Mouse (Mus musculus): ENCODE data around the gene Pex10. TPM values are rescaled to one million over a fixed set of nuclear protein-coding genes. Genes with fewer than 3 reads are reported as not detected.
A peak's percentile ranks its signal among the peaks of the same experiment; 100 is the strongest.

Gene Pex10
- polyA plus RNA-seq, 1 experiment from 2014 or later = 26.3 TPM

GRCm38 (mm10) chr4:155024170-155025010, 42.4 kb upstream of the Pex10 start:
- WGBS = 84% methylated on average over 11 of the region's 11 CpGs

GRCm38 (mm10) chr4:155033115-155033514, 33.7 kb upstream of the Pex10 start:
- Histone ChIP-seq H3K27me3 (ENCODE audit: insufficient read depth, low read length) (peaks cover 9% of the 10 kb centered on the region), H3K4me1 (ENCODE audit: insufficient read depth, low read length) (no peaks in the 10 kb centered on the region), H3K9me3 (ENCODE audit: low read length) (no peaks in the 10 kb centered on the region), H3K4me2 (replicated peaks; ENCODE audit: low read depth, low read length) (no peak overlapping the region), H3K4me3 (ENCODE audit: low read length) (no peak overlapping the region), H3K27ac (ENCODE audit: low read length) (no peak overlapping the region), H3K36me3 (ENCODE audit: insufficient read depth, low read length) (no peaks in the 10 kb centered on the region), H3K9ac (replicated peaks; ENCODE audit: low read length) (no peak overlapping the region)
- no peak for ATAC-seq (ENCODE audit: low FRiP score, low TSS enrichment)
- 38% methylated on average over 6 of the region's 6 CpGs for WGBS

More at GRCm38 (mm10) chr4:155024170-155025010, 42.4 kb upstream of the Pex10 start:
- no peak for ATAC-seq (ENCODE audit: low FRiP score, low TSS enrichment)
- no peak overlapping the region for H3K27ac ChIP-seq (ENCODE audit: low read length)
- H3K4me3 ChIP-seq (ENCODE audit: low read length) = no peak overlapping the region
- H3K4me2 ChIP-seq (replicated peaks; ENCODE audit: low read depth, low read length) = no peak overlapping the region
- peaks cover 4% of the 10 kb centered on the region; the same call in 1 of the 2 replicates for H3K4me1 ChIP-seq (ENCODE audit: insufficient read depth, low read length)
- H3K36me3 ChIP-seq (ENCODE audit: insufficient read depth, low read length) = no peaks in the 10 kb centered on the region
- H3K9ac ChIP-seq (replicated peaks; ENCODE audit: low read length) = no peak overlapping the region
- no peaks in the 10 kb centered on the region for H3K9me3 ChIP-seq (ENCODE audit: low read length)
- no peaks in the 10 kb centered on the region for H3K27me3 ChIP-seq (ENCODE audit: insufficient read depth, low read length)

- Histone ChIP-seq H3K27me3 (ENCODE audit: insufficient read depth, low read length) (peaks cover 9% of the 10 kb centered on the region), H3K27ac (ENCODE audit: low read length) (no peak overlapping the region), H3K9ac (replicated peaks; ENCODE audit: low read length) (no peak overlapping the region), H3K36me3 (ENCODE audit: insufficient read depth, low read length) (no peaks in the 10 kb centered on the region), H3K4me2 (replicated peaks; ENCODE audit: low read depth, low read length) (no peak overlapping the region), H3K4me3 (ENCODE audit: low read length) (no peak overlapping the region), H3K9me3 (ENCODE audit: low read length) (no peaks in the 10 kb centered on the region), H3K4me1 (ENCODE audit: insufficient read depth, low read length) (no peaks in the 10 kb centered on the region)
- WGBS = 30% methylated on average over 7 of the region's 7 CpGs
- no peak for ATAC-seq (ENCODE audit: low FRiP score, low TSS enrichment)
These were observed 32.6 kb upstream of the Pex10 start for GRCm38 (mm10) chr4:155034202-155034601.

- Histone ChIP-seq H3K27ac (ENCODE audit: low read length) (no peak overlapping the region), H3K4me3 (ENCODE audit: low read length) (no peak overlapping the region), H3K4me1 (ENCODE audit: insufficient read depth, low read length) (no peaks in the 10 kb centered on the region), H3K36me3 (ENCODE audit: insufficient read depth, low read length) (no peaks in the 10 kb centered on the region), H3K4me2 (replicated peaks; ENCODE audit: low read depth, low read length) (no peak overlapping the region), H3K27me3 (ENCODE audit: insufficient read depth, low read length) (peaks cover 9% of the 10 kb centered on the region), H3K9me3 (ENCODE audit: low read length) (no peaks in the 10 kb centered on the region), H3K9ac (replicated peaks; ENCODE audit: low read length) (no peak overlapping the region)
- ATAC-seq (ENCODE audit: low FRiP score, low TSS enrichment) = no peak
- WGBS = 64% methylated on average over 13 of the region's 13 CpGs
These were observed 32.0 kb upstream of the Pex10 start for GRCm38 (mm10) chr4:155034787-155035186.

GRCm38 (mm10) chr4:155040197-155040596, 26.6 kb upstream of the Pex10 start:
- no peak for ATAC-seq (ENCODE audit: low FRiP score, low TSS enrichment)
- no peak overlapping the region for H3K9ac ChIP-seq (replicated peaks; ENCODE audit: low read length)
- peaks cover 7% of the 10 kb centered on the region; the same call in 1 of the 2 replicates for H3K4me1 ChIP-seq (ENCODE audit: insufficient read depth, low read length)
- H3K4me3 ChIP-seq (ENCODE audit: low read length) = no peak overlapping the region
- no peak overlapping the region for H3K4me2 ChIP-seq (replicated peaks; ENCODE audit: low read depth, low read length)
- peaks cover 38% of the 10 kb centered on the region for H3K27me3 ChIP-seq (ENCODE audit: insufficient read depth, low read length)
- H3K27ac ChIP-seq (ENCODE audit: low read length) = no peak overlapping the region
- H3K9me3 ChIP-seq (ENCODE audit: low read length) = no peaks in the 10 kb centered on the region
- WGBS = 31% methylated on average over 9 of the region's 9 CpGs
- H3K36me3 ChIP-seq (ENCODE audit: insufficient read depth, low read length) = no peaks in the 10 kb centered on the region

- no peak for ATAC-seq (ENCODE audit: low FRiP score, low TSS enrichment)
- 69% methylated on average over 6 of the region's 6 CpGs for WGBS
- H3K4me2 ChIP-seq (replicated peaks; ENCODE audit: low read depth, low read length) = no peak overlapping the region
- peaks cover 38% of the 10 kb centered on the region for H3K27me3 ChIP-seq (ENCODE audit: insufficient read depth, low read length)
- H3K4me1 ChIP-seq (ENCODE audit: insufficient read depth, low read length) = peaks cover 7% of the 10 kb centered on the region; the same call in 1 of the 2 replicates
- H3K27ac ChIP-seq (ENCODE audit: low read length) = no peak overlapping the region
- H3K4me3 ChIP-seq (ENCODE audit: low read length) = no peak overlapping the region
- H3K9ac ChIP-seq (replicated peaks; ENCODE audit: low read length) = no peak overlapping the region
- no peaks in the 10 kb centered on the region for H3K36me3 ChIP-seq (ENCODE audit: insufficient read depth, low read length)
- no peaks in the 10 kb centered on the region for H3K9me3 ChIP-seq (ENCODE audit: low read length)
These were observed 26.1 kb upstream of the Pex10 start for GRCm38 (mm10) chr4:155040696-155041095.

GRCm38 (mm10) chr4:155042606-155043288, 24.1 kb upstream of the Pex10 start:
- Histone ChIP-seq H3K4me3 (ENCODE audit: low read length) (peak overlapping the region; percentile 37), H3K27me3 (ENCODE audit: insufficient read depth, low read length) (peaks cover 38% of the 10 kb centered on the region), H3K9ac (replicated peaks; ENCODE audit: low read length) (no peak overlapping the region), H3K9me3 (ENCODE audit: low read length) (no peaks in the 10 kb centered on the region), H3K36me3 (ENCODE audit: insufficient read depth, low read length) (no peaks in the 10 kb centered on the region), H3K4me2 (replicated peaks; ENCODE audit: low read depth, low read length) (peak overlapping the region; percentile 66), H3K4me1 (ENCODE audit: insufficient read depth, low read length) (peaks cover 7% of the 10 kb centered on the region; the same call in 1 of the 2 replicates), H3K27ac (ENCODE audit: low read length) (no peak overlapping the region)
- WGBS = 3% methylated on average over 58 of the region's 65 CpGs
- ATAC-seq (ENCODE audit: low FRiP score, low TSS enrichment) = no peak

- Histone ChIP-seq H3K27ac (ENCODE audit: low read length) (no peak overlapping the region), H3K9ac (replicated peaks; ENCODE audit: low read length) (no peak overlapping the region), H3K36me3 (ENCODE audit: insufficient read depth, low read length) (no peaks in the 10 kb centered on the region), H3K4me2 (replicated peaks; ENCODE audit: low read depth, low read length) (peak overlapping the region; percentile 66), H3K4me1 (ENCODE audit: insufficient read depth, low read length) (peaks cover 7% of the 10 kb centered on the region; the same call in 1 of the 2 replicates), H3K27me3 (ENCODE audit: insufficient read depth, low read length) (peaks cover 38% of the 10 kb centered on the region), H3K4me3 (ENCODE audit: low read length) (peak overlapping the region; percentile 37), H3K9me3 (ENCODE audit: low read length) (no peaks in the 10 kb centered on the region)
- WGBS = under 1% methylated on average over 25 of the region's 25 CpGs
- ATAC-seq (ENCODE audit: low FRiP score, low TSS enrichment) = no peak
These were observed 23.6 kb upstream of the Pex10 start for GRCm38 (mm10) chr4:155043289-155043625.

GRCm38 (mm10) chr4:155046636-155047035, 20.2 kb upstream of the Pex10 start:
- Histone ChIP-seq H3K27me3 (ENCODE audit: insufficient read depth, low read length) (peaks cover 34% of the 10 kb centered on the region), H3K27ac (ENCODE audit: low read length) (no peak overlapping the region), H3K9me3 (ENCODE audit: low read length) (no peaks in the 10 kb centered on the region), H3K4me3 (ENCODE audit: low read length) (no peak overlapping the region), H3K4me2 (replicated peaks; ENCODE audit: low read depth, low read length) (no peak overlapping the region), H3K36me3 (ENCODE audit: insufficient read depth, low read length) (no peaks in the 10 kb centered on the region), H3K4me1 (ENCODE audit: insufficient read depth, low read length) (peaks cover 7% of the 10 kb centered on the region; the same call in 1 of the 2 replicates), H3K9ac (replicated peaks; ENCODE audit: low read length) (no peak overlapping the region)
- ATAC-seq (ENCODE audit: low FRiP score, low TSS enrichment) = no peak
- WGBS = 82% methylated on average over 14 of the region's 14 CpGs

GRCm38 (mm10) chr4:155050116-155050515, 16.7 kb upstream of the Pex10 start:
- no peak overlapping the region for H3K4me2 ChIP-seq (replicated peaks; ENCODE audit: low read depth, low read length)
- H3K9ac ChIP-seq (replicated peaks; ENCODE audit: low read length) = no peak overlapping the region
- H3K36me3 ChIP-seq (ENCODE audit: insufficient read depth, low read length) = no peaks in the 10 kb centered on the region
- H3K9me3 ChIP-seq (ENCODE audit: low read length) = no peaks in the 10 kb centered on the region
- no peak for ATAC-seq (ENCODE audit: low FRiP score, low TSS enrichment)
- no peak overlapping the region for H3K27ac ChIP-seq (ENCODE audit: low read length)
- no peak overlapping the region for H3K4me3 ChIP-seq (ENCODE audit: low read length)
- WGBS = 55% methylated on average over 7 of the region's 7 CpGs
- H3K27me3 ChIP-seq (ENCODE audit: insufficient read depth, low read length) = no peaks in the 10 kb centered on the region
- H3K4me1 ChIP-seq (ENCODE audit: insufficient read depth, low read length) = no peaks in the 10 kb centered on the region
